Comparison of ENCODE assay signal across 13 mouse cellular contexts in the genomic region with DNA sequence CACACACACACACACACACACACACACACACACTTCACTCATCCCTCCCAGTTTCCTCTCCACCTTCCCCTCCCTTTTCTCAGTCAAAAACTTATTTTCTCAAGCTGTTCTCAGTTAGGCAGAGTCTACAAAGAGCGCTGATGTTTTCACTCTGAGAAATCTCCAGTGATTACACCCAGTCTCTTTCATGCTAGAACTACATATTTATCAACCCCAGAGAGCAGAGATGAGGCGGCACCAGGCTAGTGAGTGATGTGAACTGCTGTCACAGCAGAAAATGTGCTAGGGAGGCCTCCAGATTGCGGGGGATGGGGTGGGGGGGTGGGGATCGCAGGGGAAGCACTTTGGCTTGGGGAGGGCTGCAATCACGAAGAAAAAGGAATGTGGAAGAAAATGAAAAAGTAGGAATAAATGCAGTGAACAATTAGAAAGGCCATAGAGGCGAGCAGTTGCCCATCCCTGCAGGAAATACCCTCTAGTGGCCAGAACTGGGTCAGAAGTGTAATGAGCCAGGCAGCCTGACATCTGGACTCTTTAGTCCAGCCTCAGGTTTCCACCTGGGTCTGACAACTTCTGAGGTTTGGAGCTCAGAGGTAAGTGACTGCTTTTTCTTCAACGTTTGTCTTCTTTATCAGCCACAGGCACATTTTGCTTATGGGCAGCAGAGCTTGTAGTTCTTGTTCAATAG.
DNase-seq lines count a peak whose midpoint lies in the region; ATAC-seq and TF ChIP-seq lines count a peak whose summit lies in the region.
"Had no signal": no experiment of that assay in that cellular context is flagged by ENCODE, and none has a peak within 500 bp of the region (broad histone marks: within the 10 kb centered on the region; RNA-seq: fewer than 3 reads in every experiment).

No protein-coding gene starts in this region.

- no peak overlapping the region for H3K9ac ChIP-seq in heart, postnatal 0 days (replicated peaks; ENCODE audit: low read depth, low read length)
- H3K9ac ChIP-seq in liver, postnatal 0 days (replicated peaks): no peak overlapping the region
- no peak overlapping the region for H3K9ac ChIP-seq in liver, embryonic 11.5 days (ENCODE audit: low read depth, low read length)
- H3K9ac ChIP-seq: neural tube, embryonic 12.5 days had no signal

- peaks cover 37% of the 10 kb centered on the region for H3K27me3 ChIP-seq in heart, postnatal 0 days (ENCODE audit: control insufficient read depth, insufficient read depth, low read length)
- no peaks in the 10 kb centered on the region for H3K27me3 ChIP-seq in liver, postnatal 0 days (ENCODE audit: insufficient read depth, low read length)
- H3K27me3 ChIP-seq in liver, embryonic 11.5 days (replicated peaks; ENCODE audit: control insufficient read depth, insufficient read depth, low read length): no peaks in the 10 kb centered on the region
- H3K27me3 ChIP-seq: neural tube, embryonic 12.5 days had no signal

- WGBS in heart, postnatal 0 days: 43% methylated on average over 7 of the region's 7 CpGs
- WGBS in liver, postnatal 0 days (ENCODE audit: insufficient replicate concordance): 46% methylated on average over 7 of the region's 7 CpGs
- 35% methylated on average over 7 of the region's 7 CpGs for WGBS in liver, embryonic 11.5 days

- H3K4me3 ChIP-seq in heart, postnatal 0 days (ENCODE audit: low read depth, low read length): no peak overlapping the region
- no peak overlapping the region for H3K4me3 ChIP-seq in liver, postnatal 0 days (ENCODE audit: low read depth, low read length)
- no peak overlapping the region for H3K4me3 ChIP-seq in liver, embryonic 11.5 days (ENCODE audit: low read depth, low read length)
- H3K4me3 ChIP-seq: erythroblast, embryonic 14.5 days; neural tube, embryonic 12.5 days had no signal

- peak; percentile 34 for TF ChIP-seq CTCF in heart, postnatal 0 days (IDR thresholded peaks at IDR 0.05; ENCODE audit: low read depth)
- TF ChIP-seq CTCF in liver, postnatal 0 days (IDR thresholded peaks at IDR 0.05; ENCODE audit: low read depth): 0 out of 2 replicates have a peak, but pooled peaks have one; percentile 7

- no peak for ATAC-seq in heart, postnatal 0 days (ENCODE audit: insufficient read depth, low read depth)
- no peak for ATAC-seq in liver, postnatal 0 days
- no peak for ATAC-seq in liver, embryonic 11.5 days (replicated peaks; ENCODE audit: low FRiP score)

- H3K36me3 ChIP-seq in heart, postnatal 0 days (replicated peaks; ENCODE audit: control insufficient read depth, insufficient read depth, low read length): no peaks in the 10 kb centered on the region
- no peaks in the 10 kb centered on the region for H3K36me3 ChIP-seq in liver, postnatal 0 days (replicated peaks; ENCODE audit: insufficient read depth, low read length)
- H3K36me3 ChIP-seq in liver, embryonic 11.5 days (ENCODE audit: control insufficient read depth, insufficient read depth, low read length): no peaks in the 10 kb centered on the region
- H3K36me3 ChIP-seq: neural tube, embryonic 12.5 days had no signal

- H3K9me3 ChIP-seq in heart, postnatal 0 days (replicated peaks; ENCODE audit: control insufficient read depth, low read length): no peaks in the 10 kb centered on the region
- H3K9me3 ChIP-seq in liver, postnatal 0 days (ENCODE audit: low read length): no peaks in the 10 kb centered on the region
- H3K9me3 ChIP-seq in liver, embryonic 11.5 days (ENCODE audit: control insufficient read depth, low read length): no peaks in the 10 kb centered on the region
- H3K9me3 ChIP-seq: neural tube, embryonic 12.5 days had no signal

- no peak for DNase-seq in heart, postnatal 0 days (ENCODE audit: low spot score)
- no peak for DNase-seq in heart, adult 9 months (ENCODE audit: low spot score in 2 of 2)
- DNase-seq in liver, postnatal 0 days: no peak
- DNase-seq in liver, embryonic 11.5 days (ENCODE audit: low spot score): no peak
- peak; percentile 54 for DNase-seq in embryo, embryonic 10.5 days (ENCODE audit: low spot score)
- peak; percentile 12 to 28 for DNase-seq in kidney, postnatal 4 days
- DNase-seq in cerebellum, postnatal 36 days: no peak
- DNase-seq: cerebellum, adult 9-10 months; layer of hippocampus, postnatal 36 days; liver; right cerebral cortex, postnatal 25 days had no signal

- no peaks in the 10 kb centered on the region for H3K4me1 ChIP-seq in heart, postnatal 0 days (ENCODE audit: control insufficient read depth, insufficient read depth)
- H3K4me1 ChIP-seq in liver, postnatal 0 days (ENCODE audit: insufficient read depth): no peaks in the 10 kb centered on the region
- no peaks in the 10 kb centered on the region for H3K4me1 ChIP-seq in liver, embryonic 11.5 days (replicated peaks; ENCODE audit: control insufficient read depth, insufficient read depth, low read length)
- H3K4me1 ChIP-seq: neural tube, embryonic 12.5 days had no signal

- no peak for TF ChIP-seq EP300 in heart, postnatal 0 days (IDR thresholded peaks at IDR 0.05; ENCODE audit: low read depth)
- TF ChIP-seq EP300 in liver, postnatal 0 days (IDR thresholded peaks at IDR 0.05; ENCODE audit: low read depth): no peak

- no peak overlapping the region for H3K27ac ChIP-seq in heart, postnatal 0 days (ENCODE audit: low read depth)
- no peak overlapping the region for H3K27ac ChIP-seq in liver, postnatal 0 days (ENCODE audit: low read depth)
- no peak overlapping the region for H3K27ac ChIP-seq in liver, embryonic 11.5 days (ENCODE audit: low read depth, low read length)
- H3K27ac ChIP-seq: neural tube, embryonic 12.5 days had no signal

- H3K4me2 ChIP-seq in heart, postnatal 0 days (ENCODE audit: low read depth, low read length): no peak overlapping the region
- no peak overlapping the region for H3K4me2 ChIP-seq in liver, postnatal 0 days (ENCODE audit: low read depth, low read length)
- H3K4me2 ChIP-seq in liver, embryonic 11.5 days: no peak overlapping the region
- H3K4me2 ChIP-seq: neural tube, embryonic 12.5 days had no signal

Comparison
In these comparisons a context has a peak if more than half of its experiments do, and no peak if none do; other contexts are left out.
1. DNase-seq: peak in embryo, embryonic 10.5 days (single experiment) and kidney, postnatal 4 days (2 of 2); none in heart, postnatal 0 days (single experiment), heart, adult 9 months (0 of 2), liver, postnatal 0 days (single experiment), liver, embryonic 11.5 days (single experiment) and cerebellum, postnatal 36 days (0 of 2).